Mouse (Mus musculus) cerebellum, adult 2 months (tissue): ENCODE results near the gene Pdk4.

Experiments
- CTCF ChIP-seq: fragments of 200-500 bp; IDR thresholded peaks from 2 replicates; pipeline ENCODE4 v1.5.1; 2011; ENCODE audit warnings: low read depth, mild to moderate bottlenecking, control low read depth, low read length, moderate library complexity, borderline replicate concordance; ENCODE audit not compliant: insufficient read depth
- POLR2A ChIP-seq: fragments of 200-500 bp; IDR thresholded peaks from 2 replicates; pipeline ENCODE4 v1.6.1; 2011; ENCODE audit warnings: low read length, control low read depth, borderline replicate concordance; ENCODE audit not compliant: insufficient read depth

GRCm38 (mm10) chr6:5502810-5503209 is 6.7 kb upstream of the Pdk4 start:
- TF ChIP-seq POLR2A = no peak
- no peak for TF ChIP-seq CTCF
